Mouse (Mus musculus) liver, adult 2 months (tissue): ENCODE results near the gene Ext2. TPM values are rescaled to one million over a fixed set of nuclear protein-coding genes. Genes with fewer than 3 reads are reported as not detected.

Experiments used
- DNase-seq: peaks from one replicate; pipeline ENCODE4 v3.0.0-alpha.2; 2011; ENCODE audit warnings: low read depth, low spot score; ENCODE audit errors: extremely low read depth
- H3K27ac ChIP-seq: fragments of 200-500 bp; replicated peaks from 2 replicates; pipeline ENCODE4 v1.5.1; 2012; ENCODE audit warnings: low read depth, mild to moderate bottlenecking, control low read depth, inconsistent platforms, low read length; ENCODE audit not compliant: insufficient read depth
- H3K27me3 ChIP-seq: fragments of 200-500 bp; 2 replicates; pipeline ENCODE4 v1.6.1; 2012; ENCODE audit warnings: mild to moderate bottlenecking, moderate library complexity, low read length, inconsistent platforms; ENCODE audit not compliant: control insufficient read depth, insufficient read depth
- H3K36me3 ChIP-seq: fragments of 200-500 bp; 2 replicates; pipeline ENCODE4 v1.6.1; 2012; ENCODE audit warnings: low read length, inconsistent platforms; ENCODE audit not compliant: control insufficient read depth, insufficient read depth
- H3K4me1 ChIP-seq: fragments of 200-500 bp; 2 replicates; pipeline ENCODE4 v1.6.1; 2011; ENCODE audit warnings: low read length; ENCODE audit not compliant: control insufficient read depth, insufficient read depth
- H3K4me3 ChIP-seq: fragments of 200-500 bp; 2 replicates; pipeline ENCODE4 v1.5.1; 2011; ENCODE audit warnings: low read depth, mild to moderate bottlenecking, control low read depth, low read length, moderate library complexity; ENCODE audit not compliant: insufficient read depth
- H3K79me2 ChIP-seq: fragments of 200-500 bp; 2 replicates; pipeline ENCODE4 v1.6.1; 2012; ENCODE audit warnings: inconsistent platforms, mild to moderate bottlenecking, low read length, moderate library complexity; ENCODE audit not compliant: control insufficient read depth, insufficient read depth
- H3K9ac ChIP-seq: fragments of 200-500 bp; 2 replicates; pipeline ENCODE4 v1.6.1; 2012; ENCODE audit warnings: low read depth, mild to moderate bottlenecking, control low read depth, inconsistent platforms, low read length
- CTCF ChIP-seq: fragments of 200-500 bp; IDR thresholded peaks from 2 replicates; pipeline ENCODE4 v1.5.1; 2011; ENCODE audit warnings: low read depth, low read length, control low read depth
- POLR2A ChIP-seq: fragments of 200-500 bp; IDR thresholded peaks from 2 replicates; pipeline ENCODE4 v1.6.1; 2011; ENCODE audit warnings: low read length, control low read depth; ENCODE audit not compliant: insufficient read depth; ENCODE audit errors: extremely low read depth
- WGBS: fragments of 180-500 bp; shearing (Covaris S2); methylation state at CpG from one replicate; pipeline ENCODE4 v1.1.7; 2018; 5-methylcytosine and 5-hydroxymethylcytosine counted together
- polyA plus RNA-seq: library from polyadenylated mRNA; depleted of rRNA; stranded (reverse); fragments of >200 nt; gene quantifications from 2 replicates; pipeline ENCODE4 v1.2.3, GENCODE M21; 2012
- total RNA-seq: library from RNA; depleted of rRNA; stranded (reverse); fragments of >200 nt; gene quantifications from 2 replicates; pipeline ENCODE4 v1.2.3, GENCODE M21; 2014

Gene Ext2
- total and polyA plus RNA-seq, 2 experiments = 14.1 to 19.1 TPM

GRCm38 (mm10) chr2:93784721-93785431, 37.5 kb downstream of the Ext2 start:
- TF ChIP-seq CTCF (no peak), POLR2A (no peak)
- 83% methylated on average over 12 of the region's 12 CpGs for WGBS
- Histone ChIP-seq H3K27ac (no peak overlapping the region), H3K4me3 (no peak overlapping the region), H3K36me3 (peaks cover 2% of the 10 kb centered on the region; the same call in 1 of the 2 replicates), H3K4me1 (no peaks in the 10 kb centered on the region), H3K27me3 (no peaks in the 10 kb centered on the region), H3K79me2 (no peaks in the 10 kb centered on the region), H3K9ac (no peak overlapping the region)
- DNase-seq = no peak

DNA sequence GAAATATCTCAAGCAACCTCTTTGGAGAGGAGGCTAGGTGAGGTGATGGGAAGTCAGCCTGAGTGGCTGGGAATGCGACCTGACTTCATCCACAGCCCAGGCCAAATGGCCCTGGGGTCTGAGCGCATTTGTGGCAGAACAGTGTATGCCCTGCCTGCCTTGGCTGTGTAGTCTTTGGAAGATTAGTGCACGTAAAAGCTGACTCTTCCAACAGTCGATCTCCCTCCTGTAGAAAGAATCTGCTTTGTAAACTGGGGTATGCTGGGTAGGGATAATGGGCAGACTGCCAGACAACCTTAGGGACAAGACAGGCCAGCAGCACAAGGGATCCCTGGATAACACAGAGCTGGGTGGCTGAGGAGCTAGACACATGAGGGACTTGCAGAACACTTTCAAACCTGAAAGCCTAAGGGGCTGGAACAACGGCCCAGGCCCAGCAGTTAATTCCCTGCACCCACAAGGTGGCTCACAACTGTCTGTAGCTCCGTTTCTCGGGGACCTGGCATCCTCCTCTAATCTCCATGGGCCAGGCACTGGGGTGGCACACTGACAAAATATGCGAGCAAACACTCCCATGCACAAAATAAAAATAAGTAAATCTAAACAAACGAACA, 38.3 kb downstream of the Ext2 start:
- Histone ChIP-seq H3K4me3 (no peak overlapping the region), H3K27ac (no peak overlapping the region), H3K36me3 (peaks cover 2% of the 10 kb centered on the region; the same call in 1 of the 2 replicates), H3K27me3 (no peaks in the 10 kb centered on the region), H3K4me1 (no peaks in the 10 kb centered on the region), H3K79me2 (no peaks in the 10 kb centered on the region), H3K9ac (no peak overlapping the region)
- TF ChIP-seq POLR2A = no peak
- no peak for TF ChIP-seq CTCF
- no peak for DNase-seq
- 85% methylated on average over 9 of the region's 9 CpGs for WGBS

- no peak overlapping the region for H3K27ac ChIP-seq
- no peaks in the 10 kb centered on the region for H3K4me1 ChIP-seq
- H3K4me3 ChIP-seq = no peak overlapping the region
- WGBS = 82% methylated on average over 5 of the region's 5 CpGs
- no peak overlapping the region for H3K9ac ChIP-seq
- no peaks in the 10 kb centered on the region for H3K27me3 ChIP-seq
- TF ChIP-seq POLR2A = no peak
- no peak for DNase-seq
- no peaks in the 10 kb centered on the region for H3K79me2 ChIP-seq
- peaks cover 2% of the 10 kb centered on the region; the same call in 1 of the 2 replicates for H3K36me3 ChIP-seq
These were observed 39.7 kb downstream of the Ext2 start for GRCm38 (mm10) chr2:93782682-93783081.

GRCm38 (mm10) chr2:93782156-93782555, 40.2 kb downstream of the Ext2 start:
- peaks cover 2% of the 10 kb centered on the region; the same call in 1 of the 2 replicates for H3K36me3 ChIP-seq
- TF ChIP-seq CTCF (no peak), POLR2A (no peak)
- WGBS = 83% methylated on average over 4 of the region's 4 CpGs
- no peak for DNase-seq
- no peaks in the 10 kb centered on the region for H3K79me2 ChIP-seq
- H3K27ac ChIP-seq = no peak overlapping the region
- no peak overlapping the region for H3K4me3 ChIP-seq
- no peak overlapping the region for H3K9ac ChIP-seq
- H3K4me1 ChIP-seq = no peaks in the 10 kb centered on the region
- H3K27me3 ChIP-seq = no peaks in the 10 kb centered on the region

- DNase-seq = no peak
- 93% methylated on average over 10 of the region's 10 CpGs for WGBS
- H3K27ac ChIP-seq = no peak overlapping the region
- TF ChIP-seq CTCF = no peak
- TF ChIP-seq POLR2A = no peak
- H3K4me1 ChIP-seq = peaks cover 7% of the 10 kb centered on the region; the same call in 1 of the 2 replicates
- H3K27me3 ChIP-seq = no peaks in the 10 kb centered on the region
- no peak overlapping the region for H3K9ac ChIP-seq
- no peaks in the 10 kb centered on the region for H3K79me2 ChIP-seq
- peaks cover 2% of the 10 kb centered on the region; the same call in 1 of the 2 replicates for H3K36me3 ChIP-seq
- H3K4me3 ChIP-seq = no peak overlapping the region
These were observed 41.8 kb downstream of the Ext2 start for GRCm38 (mm10) chr2:93780528-93780927.

GRCm38 (mm10) chr2:93779897-93780208, 42.5 kb downstream of the Ext2 start:
- DNase-seq = no peak
- 87% methylated on average over 6 of the region's 6 CpGs for WGBS
- Histone ChIP-seq H3K4me3 (no peak overlapping the region), H3K27me3 (no peaks in the 10 kb centered on the region), H3K9ac (no peak overlapping the region), H3K36me3 (peaks cover 2% of the 10 kb centered on the region; the same call in 1 of the 2 replicates), H3K4me1 (peaks cover 9% of the 10 kb centered on the region; the same call in 1 of the 2 replicates), H3K79me2 (no peaks in the 10 kb centered on the region), H3K27ac (no peak overlapping the region)
- TF ChIP-seq POLR2A (no peak), CTCF (no peak)
